Mouse (Mus musculus) regulatory T cell (primary cell): ENCODE measurements around the gene Rubcn.
"Not testable (repeated sequence)": the region's sequence is repeated elsewhere in the genome, so short reads cannot be mapped to it uniquely, and the experiment has no call there.

Experiments used
- in situ Hi-C: fragments of 300-600 bp; cut with MboI, MseI; formaldehyde crosslinking; loops from one replicate; pipeline ENCODE4 v1.15.1; 2025; ENCODE audit warnings: high pct_unique_total_duplicates

The Rubcn gene

GRCm38 (mm10) chr16:32877343-32878156, at the start of gene Rubcn, which contains the start of gene Fyttd1:
Rubcn (minus strand) TSS chr16:32877766.
Fyttd1 (plus strand) TSS chr16:32877500.
- in situ Hi-C loops: loop anchor here (5.0 kb wide), 1 partner anchor 65 kb away; the partner anchor contains the start of gene Smbd1

GRCm38 (mm10) chr16:32927044-32927443, 49.5 kb upstream of the Rubcn start:
- in situ Hi-C loops: no loop called here

DNA sequence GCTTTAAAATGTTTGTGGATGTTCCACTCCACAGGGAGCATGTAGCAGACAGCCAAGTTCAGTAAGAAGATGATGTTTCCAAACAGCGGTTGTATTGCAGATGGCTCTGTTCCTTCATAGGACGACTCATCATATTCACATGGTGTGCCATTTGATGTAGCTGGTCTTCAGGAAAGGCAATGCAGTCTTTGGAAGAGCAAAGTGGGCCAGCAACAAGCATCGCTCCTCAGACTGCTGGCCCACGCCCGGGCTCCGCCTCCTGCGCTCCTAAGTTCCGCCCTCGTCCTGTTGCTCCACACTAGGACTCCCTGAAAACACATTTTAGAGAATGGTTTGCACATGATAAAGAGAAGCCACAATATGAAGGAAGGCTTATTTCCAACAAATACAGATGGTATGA, 49.1 kb upstream of the Rubcn start:
- in situ Hi-C loops: not testable (repeated sequence)

DNA sequence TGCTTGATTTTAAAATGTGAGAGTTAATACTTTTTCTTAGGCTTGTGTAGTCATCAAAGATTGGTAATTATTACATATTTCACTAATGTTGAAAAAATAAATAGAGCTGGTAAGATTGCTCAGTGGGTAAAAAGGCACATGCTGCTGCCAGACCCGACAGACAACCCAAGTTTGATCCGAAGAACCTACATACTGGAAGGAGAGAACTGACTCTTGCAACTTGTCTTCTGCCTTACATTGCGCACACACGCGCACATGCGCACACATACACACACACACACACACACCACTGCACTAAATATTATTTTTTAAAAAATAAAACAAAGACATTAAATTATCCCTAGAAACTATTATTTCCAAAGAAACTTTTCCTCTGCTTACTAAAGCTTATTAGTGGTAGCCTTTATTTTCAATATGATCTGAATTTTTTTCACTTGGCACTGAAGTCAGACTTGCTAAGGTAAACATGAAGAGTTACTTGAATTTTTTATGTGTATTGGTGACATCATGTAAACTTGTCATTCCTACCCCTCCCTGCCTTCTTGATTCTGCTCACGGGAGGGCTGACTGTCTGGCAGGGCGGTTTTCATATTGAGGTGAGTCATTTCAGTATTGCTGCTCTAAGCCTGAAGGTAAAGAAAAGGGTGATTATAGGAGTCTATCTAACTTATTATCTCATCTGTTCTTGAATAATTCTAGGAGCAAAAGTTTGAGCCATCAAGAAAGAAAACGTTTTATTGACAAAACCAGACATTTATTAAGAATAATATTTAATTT, 37.9 kb upstream of the Rubcn start:
- in situ Hi-C loops: no loop called here

GRCm38 (mm10) chr16:32913937-32914881, 36.6 kb upstream of the Rubcn start, which contains the start of gene Lrch3:
Lrch3 (plus strand) TSS chr16:32914100.
- in situ Hi-C loops: no loop called here

DNA sequence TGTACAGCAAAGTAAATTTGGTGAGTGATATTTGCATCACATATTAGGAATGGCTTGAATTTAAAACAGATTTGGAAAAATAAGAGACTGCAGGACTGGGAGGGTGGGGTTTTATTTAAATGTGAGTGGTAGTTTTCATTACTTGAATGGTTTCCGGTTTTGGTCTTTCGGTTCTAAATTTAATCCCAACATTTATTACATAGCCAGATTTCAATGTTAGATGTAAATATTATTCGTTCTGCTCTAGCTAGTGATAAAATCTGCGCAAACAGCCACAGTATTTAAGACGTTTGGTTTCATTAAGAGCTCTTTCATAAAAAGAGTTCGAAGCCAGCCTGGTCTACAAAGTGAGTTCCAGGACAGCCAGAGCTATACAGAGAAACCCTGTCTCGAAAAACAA, 35.6 kb upstream of the Rubcn start:
- in situ Hi-C loops: no loop called here

DNA sequence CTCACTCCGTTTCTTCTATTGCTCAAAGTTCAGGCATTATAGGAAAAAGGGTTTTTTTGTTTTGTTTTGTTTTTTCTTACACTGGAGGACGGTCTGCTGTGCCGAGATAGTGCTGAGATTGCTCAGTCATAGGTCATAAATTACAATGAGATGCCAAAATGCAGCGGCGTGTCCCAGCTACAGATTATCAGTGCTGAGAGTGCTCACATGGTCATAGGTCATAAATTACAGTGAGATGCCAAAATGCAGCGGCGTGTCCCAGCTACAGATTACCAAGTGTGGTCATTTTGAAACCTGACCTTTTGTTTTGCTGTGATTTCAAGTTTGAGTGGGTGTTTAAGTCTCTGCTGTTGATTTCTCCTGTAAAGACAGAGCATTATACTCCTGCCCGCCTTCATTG, 29.2 kb upstream of the Rubcn start:
- in situ Hi-C loops: no loop called here

GRCm38 (mm10) chr16:32906186-32906585, 28.6 kb upstream of the Rubcn start:
- in situ Hi-C loops: no loop called here

GRCm38 (mm10) chr16:32902051-32902428, 24.5 kb upstream of the Rubcn start:
- in situ Hi-C loops: no loop called here

DNA sequence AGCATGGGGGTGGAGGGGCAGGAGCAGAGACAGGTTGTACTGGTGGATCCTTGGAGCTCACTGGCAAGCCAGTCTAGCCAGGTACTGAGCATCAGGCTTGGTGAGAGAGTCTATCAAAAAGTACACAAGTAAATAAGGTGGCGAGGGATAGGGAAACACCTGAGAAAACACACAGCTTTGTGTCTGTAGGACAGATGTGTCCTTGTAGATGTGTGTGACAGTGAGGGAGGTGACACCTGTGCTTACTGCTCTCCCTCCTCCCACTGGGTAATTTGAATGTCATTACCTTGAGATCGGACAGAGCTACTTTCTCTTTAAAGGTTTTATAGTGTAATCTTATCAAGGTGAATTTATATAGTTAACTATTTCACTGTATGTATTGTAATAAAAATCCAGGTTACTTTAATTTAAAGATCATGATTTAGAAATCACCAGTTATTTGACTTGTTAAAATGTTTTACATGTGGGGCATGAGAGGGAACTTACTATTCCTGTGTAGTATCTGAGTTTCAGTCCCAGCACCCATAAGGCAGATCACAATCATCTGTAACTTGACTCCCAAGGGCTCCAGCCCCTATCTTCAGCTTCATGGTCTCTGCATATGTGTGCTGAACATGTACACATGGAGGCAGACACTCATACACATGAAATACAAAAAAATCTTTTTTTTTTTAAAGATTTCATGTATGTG, 23.9 kb upstream of the Rubcn start:
- in situ Hi-C loops: no loop called here

- in situ Hi-C loops: no loop called here
Observed at GRCm38 (mm10) chr16:32896126-32896525, 18.6 kb upstream of the Rubcn start.

DNA sequence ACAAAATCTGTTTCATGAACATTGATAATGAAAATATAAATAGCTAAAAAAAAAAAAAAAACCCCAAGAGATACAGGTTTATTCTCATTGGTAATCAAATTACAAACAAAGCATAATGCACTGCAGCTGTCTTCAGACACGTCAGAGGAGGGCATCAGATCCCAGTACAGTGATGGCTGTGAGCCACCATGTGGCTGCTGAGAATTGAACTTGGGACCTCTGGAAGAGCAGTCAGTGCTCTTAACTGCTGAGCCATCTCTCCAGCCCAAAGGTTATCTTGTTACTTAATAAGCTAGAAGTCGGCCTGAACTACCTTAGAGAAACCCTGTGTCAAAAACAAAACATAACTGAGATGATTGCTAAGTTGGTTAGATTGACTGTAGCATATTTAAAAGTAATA, 12.3 kb upstream of the Rubcn start:
- in situ Hi-C loops: no loop called here

DNA sequence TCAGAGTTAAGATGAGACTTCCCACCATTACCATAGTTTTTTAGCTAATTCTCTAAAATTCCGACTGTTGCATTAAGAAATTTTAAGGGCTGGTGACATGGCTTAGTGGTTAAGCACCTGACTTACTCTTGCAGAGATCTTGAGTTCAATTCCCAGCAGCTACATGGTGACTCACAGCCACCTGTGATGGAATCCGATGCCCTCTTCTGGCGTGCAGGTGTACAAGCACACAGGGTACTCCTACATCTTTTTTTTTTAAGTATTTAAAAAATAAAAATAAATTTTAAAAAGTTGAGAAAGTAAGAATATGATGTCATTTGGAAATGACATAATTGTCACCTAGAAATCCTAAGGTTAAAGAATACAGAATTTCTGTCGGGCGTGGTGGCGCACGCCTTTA, 10.4 kb upstream of the Rubcn start:
- in situ Hi-C loops: no loop called here

- in situ Hi-C loops: no loop called here
Observed at GRCm38 (mm10) chr16:32881538-32881937, 4.0 kb upstream of the Rubcn start.

DNA sequence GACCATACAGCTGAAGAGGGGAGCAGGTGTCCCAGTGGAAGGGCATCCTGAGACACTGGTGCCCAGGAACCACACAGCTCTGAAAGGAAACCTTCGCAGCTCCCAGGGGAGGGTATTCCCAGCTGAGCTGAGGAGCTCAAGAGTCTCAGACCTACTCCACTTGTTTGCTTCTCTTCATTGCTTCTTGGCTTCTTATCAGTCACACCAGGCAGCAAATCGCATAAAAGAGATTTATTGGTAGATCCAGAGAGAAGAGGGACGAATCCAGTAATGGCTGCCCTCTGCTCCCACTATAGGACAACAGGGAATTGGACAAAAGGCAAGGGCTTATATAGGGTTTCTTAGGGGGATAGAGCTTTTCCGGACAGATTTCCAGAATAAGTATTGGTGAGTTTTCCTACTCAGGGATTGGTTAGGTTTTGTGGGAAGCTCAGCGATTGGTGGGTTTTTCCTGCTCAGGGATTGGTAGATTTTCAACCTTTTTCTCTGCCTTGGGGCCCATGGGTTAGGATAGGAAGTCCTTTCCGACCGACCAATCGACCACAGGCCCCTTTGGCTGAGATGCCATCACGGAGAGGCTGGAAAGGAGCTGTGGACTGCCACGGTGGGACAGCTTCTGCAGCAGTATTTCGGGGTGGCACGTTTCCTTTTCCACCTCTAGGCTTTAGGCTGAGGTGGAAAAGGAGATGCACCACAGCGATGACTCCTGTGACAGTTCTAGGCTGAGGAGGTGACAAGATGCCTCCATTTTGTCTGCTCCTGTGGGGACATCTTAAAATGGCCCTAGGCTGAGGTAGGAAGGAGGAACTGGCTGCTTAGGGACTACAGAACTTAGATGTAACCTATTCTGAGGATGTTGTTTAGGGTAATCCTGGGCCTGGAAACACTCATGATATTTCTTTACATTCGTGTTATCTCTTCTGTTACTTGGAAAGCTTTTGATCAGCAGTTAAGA, 1.7 kb upstream of the Rubcn start:
- in situ Hi-C loops: loop anchor here (5.0 kb wide), 1 partner anchor 67 kb away; the partner anchor contains the start of gene Smbd1

GRCm38 (mm10) chr16:32878157-32878598, 612 bp upstream of the Rubcn start:
- in situ Hi-C loops: loop anchor here (5.0 kb wide), 1 partner anchor 66 kb away; the partner anchor contains the start of gene Smbd1

- in situ Hi-C loops: loop anchor here (5.0 kb wide), 1 partner anchor 65 kb away; the partner anchor contains the start of gene Smbd1
Observed at GRCm38 (mm10) chr16:32876831-32877230, 735 bp downstream of the Rubcn start.

- in situ Hi-C loops: loop anchor here (5.0 kb wide), 1 partner anchor 64 kb away; the partner anchor contains the start of gene Smbd1
Observed at GRCm38 (mm10) chr16:32875847-32876246, 1.7 kb downstream of the Rubcn start.

DNA sequence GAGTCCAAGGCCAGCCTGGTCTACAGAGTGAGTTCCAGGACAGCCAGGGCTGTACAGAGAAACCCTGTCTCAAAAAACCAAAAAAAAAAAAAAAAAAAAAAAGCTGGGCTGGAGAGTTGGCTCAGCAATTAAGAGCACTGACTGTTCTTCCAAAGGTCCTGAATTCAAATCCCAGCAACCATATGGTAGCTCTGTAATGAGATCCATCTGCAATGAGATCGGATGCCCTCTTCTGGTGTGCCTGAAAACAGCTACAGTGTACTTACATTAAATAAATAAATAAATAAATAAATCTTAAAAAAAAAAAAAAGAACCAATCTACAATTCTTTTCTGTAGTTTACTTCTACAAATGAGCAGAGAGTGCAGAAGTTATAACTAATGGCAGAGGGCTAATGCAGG, 2.3 kb downstream of the Rubcn start:
- in situ Hi-C loops: loop anchor here (5.0 kb wide), 1 partner anchor 63 kb away; the partner anchor contains the start of gene Smbd1
